Mouse (Mus musculus): Measurements from ENCODE around the gene Zfp593. TPM values are rescaled to one million over a fixed set of nuclear protein-coding genes. Genes with fewer than 3 reads are reported as not detected.

Zfp593 gene
- total RNA-seq (2023) = 10 to 100 TPM; 22.9 to 25.0 TPM

DNA sequence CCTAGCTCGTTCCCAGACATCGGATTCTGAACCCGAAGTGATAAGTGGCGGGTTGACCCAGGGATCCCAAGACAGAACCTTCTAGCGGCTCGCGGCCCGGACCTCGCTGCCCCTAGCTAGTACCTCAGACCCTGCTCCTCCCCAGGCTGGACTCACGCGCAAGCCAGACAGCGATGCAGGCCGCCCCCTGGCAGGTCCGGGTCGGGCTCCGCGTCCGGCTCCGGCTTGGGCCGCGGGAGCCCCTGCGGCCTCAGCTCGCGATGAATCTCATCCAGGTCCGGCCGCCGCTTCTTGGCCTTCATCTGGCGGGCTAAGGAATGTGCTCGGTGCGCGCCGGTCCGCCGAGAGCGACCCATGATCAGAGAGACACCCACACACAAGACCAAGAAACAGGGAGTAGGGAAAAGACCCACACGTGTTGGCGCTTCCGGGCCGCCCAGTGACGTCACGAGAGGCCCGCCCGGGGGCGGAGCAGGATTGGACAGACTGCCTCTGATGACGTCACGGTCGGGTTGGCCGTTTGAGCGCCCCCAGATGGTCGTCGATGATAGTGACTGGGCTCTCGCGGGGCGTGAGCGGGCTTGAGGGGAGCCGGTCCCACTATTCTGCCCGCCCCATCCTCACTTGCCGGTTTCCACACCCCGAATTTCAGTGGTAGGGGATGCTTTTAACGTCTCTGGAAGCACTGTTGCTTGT lies at the start of gene Zfp593:
Gene Zfp593, minus strand, starts transcription at position 445 of the 696 bp plus-strand sequence.

DNA sequence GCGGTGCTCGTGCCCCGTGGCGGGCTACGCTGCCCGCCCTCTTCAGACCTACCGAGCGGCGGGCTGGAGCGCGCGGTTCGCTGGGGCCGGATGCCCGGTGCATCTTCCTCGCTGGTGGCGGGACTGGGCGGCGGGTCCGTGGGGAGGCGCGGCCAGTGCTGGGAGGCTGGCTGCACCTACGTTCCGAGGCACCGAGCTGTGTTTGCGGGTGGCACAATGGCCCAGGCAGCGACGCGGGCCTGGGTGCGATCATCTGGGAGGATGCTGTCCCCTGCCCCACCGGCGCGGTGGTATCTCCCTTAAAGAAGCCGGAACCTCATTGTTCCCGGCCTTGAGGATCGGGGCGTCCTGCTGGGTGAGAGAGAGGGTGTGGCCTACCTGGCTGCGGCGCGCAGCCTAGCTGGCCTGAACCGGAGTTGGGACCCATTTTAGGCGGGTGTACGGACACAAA lies 42.2 kb upstream of the Zfp593 start, which contains the start of gene Pdik1l:
Gene Pdik1l, minus strand, starts transcription at position 321 of the 451 bp plus-strand sequence.

DNA sequence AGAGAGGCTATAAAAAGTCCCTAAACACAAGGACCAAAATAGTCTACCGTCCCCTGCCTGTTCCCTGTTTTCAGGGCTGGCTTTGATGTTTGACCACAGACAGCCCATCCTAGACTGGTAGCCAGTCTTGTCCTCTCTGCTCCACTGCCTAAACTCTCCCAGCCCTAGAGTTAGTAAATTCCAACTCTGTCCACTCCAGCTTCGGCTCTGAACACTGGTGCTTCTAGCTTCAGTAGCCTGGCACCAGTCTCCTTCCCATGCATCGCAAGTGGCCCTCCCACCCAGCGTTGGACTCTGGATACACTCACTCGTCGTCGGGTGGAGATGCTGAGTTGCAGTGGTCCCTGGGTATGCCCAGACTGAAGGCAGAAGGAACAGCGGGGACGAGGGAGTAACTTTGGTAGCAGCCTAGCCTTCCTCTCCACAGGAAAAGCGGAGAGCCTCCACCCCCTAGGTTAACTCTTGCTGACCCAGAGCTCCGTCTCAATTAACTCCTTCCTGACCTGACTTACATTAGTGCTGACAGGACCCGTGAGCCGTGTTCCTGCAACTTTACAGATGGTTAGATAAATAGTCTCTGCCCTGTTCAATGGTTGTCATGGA lies 8.4 kb upstream of the Zfp593 start, which contains the start of gene Grrp1:
Gene Grrp1, minus strand, starts transcription at position 385 of the 603 bp plus-strand sequence.

DNA sequence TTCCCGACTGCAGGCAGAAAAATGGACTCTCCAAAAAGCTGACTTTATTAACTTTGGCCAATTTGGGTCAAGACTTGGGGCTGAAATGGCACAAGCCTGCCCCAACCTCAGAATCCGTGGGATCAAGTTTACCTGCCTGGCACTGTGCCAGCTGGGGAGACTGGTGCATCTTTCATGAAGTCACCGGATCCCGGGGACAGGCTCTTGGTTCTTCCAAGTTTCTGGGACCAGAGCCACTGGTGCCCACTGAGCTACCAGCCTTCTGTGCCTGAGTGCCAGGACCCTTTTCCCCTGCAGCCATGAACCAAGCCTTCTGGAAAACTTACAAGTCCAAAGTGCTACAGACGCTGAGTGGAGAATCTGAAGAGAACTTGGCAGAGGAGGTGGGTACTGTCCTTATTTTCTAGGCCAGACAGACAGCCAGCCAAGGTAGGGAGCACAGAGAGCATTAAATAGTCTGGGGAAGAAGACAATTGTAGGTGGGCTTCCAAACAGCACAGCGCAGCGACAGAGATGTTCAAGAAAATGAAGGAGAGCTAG lies 1.4 kb upstream of the Zfp593 start, which contains the start of gene Gm30191:
Gene Gm30191, plus strand, starts transcription at position 217 of the 540 bp plus-strand sequence.

DNA sequence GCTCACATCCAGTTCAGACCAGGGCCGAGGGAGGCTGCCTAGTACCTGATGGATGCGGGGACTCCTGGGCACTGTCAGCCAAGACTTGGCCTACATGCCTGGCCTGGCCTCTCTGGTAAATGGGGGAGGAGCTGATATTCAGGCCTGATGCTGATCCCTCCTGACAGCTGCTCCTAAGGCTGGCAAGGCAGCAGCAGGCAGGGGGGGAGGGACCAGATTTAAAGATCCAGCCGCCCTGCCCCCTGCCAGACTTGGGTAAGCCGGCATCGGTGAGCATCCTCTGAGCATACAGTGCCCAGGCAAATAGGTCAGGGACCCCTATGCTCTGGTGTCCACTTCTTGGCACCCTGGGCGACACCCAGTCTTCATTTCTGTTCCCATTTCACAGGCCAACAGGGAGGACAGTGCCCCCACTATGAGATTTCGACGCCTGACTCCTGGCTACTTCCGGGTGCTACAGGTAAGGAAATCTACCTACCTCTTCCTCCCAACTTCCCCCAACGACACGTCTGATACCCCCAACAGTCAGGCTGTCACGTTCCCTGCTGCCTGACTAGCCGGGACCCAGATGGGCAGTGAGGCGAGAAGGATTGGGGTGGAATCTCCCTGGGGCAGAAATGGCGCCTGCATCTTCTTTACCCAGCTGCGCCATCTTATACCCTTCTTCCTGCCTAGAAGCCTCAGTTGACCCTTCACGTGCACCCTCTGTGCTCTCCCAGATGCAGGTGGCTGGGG lies 1.7 kb downstream of the Zfp593 start, which contains the start of gene E130218I03Rik:
Gene E130218I03Rik, plus strand, starts transcription at position 147 of the 735 bp plus-strand sequence.

DNA sequence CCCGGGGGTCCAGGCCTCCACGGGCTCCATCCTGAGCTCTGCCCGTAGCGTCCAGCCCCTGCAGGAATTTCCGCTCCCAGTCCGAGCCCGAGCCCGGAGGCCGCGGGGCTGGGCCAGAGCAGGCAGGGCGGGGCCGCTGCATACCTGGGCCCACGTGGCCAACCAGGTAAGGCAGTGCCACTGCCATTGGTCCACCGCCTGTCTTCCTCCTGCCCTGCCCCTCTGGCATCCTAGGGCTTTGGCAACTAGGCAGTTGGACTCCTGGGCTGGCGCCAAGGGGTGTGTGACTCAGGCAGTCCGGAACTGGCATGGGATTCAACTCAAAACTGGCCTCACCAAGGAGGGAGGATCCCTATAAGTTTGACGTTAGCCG lies 7.1 kb downstream of the Zfp593 start, which contains the start of gene Cnksr1:
Gene Cnksr1, minus strand, starts transcription at position 121 of the 373 bp plus-strand sequence.

DNA sequence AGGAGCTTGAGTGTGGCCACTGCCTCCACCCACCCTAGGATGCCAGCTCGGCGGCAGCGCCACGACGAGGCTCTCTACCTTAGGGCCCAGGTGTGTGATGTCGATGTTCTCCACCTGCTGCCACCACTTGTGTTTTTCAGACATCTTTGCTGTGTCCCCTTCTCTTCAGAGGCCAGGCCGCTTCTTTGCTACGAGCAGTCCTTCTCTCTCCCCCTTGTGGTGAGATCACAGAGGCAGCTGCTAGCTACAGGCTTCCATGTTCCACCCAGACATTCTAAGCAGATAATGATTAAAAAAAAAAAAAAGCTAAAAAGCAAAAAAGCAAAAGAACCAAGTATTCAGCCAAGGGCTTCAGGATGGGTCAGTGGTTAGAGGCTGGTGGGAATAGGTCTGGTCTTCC lies 18.2 kb downstream of the Zfp593 start, which contains the start of gene Catsper4:
Gene Catsper4, minus strand, starts transcription at position 190 of the 400 bp plus-strand sequence.

DNA sequence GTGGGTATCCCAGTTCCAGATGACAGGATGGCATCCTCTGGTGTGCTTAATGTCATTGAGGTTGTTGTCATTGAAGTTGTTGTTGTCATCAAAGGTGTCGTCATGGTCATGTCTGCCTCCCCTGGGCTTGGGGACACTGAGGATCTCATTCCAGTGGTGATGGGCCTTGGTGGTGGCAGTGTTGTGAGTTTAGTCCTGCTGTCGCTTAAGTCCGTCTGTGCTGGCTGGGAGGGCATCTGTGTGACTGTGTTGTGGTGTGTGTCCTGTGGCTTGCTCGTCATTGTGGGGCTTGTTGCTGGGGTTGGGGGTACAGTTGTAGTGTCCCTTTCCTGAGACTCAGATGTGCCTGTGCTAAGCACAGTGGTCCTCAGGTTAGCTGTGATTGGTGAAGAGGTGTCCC lies 42.5 kb downstream of the Zfp593 start, which contains the start of gene Gm7534:
Gene Gm7534, minus strand, starts transcription at position 101 of the 400 bp plus-strand sequence.

Other genes with a start within 250 kb of the Zfp593 start
- gene Dhdds, start 244.7 kb downstream of the Zfp593 start, total RNA-seq (2023) = 10 to 100 TPM; 32.5 to 34.5 TPM
- gene Lin28a, start 226.8 kb downstream of the Zfp593 start, total RNA-seq (2023) = not detected
- gene Zfp683, start 191.8 kb downstream of the Zfp593 start, total RNA-seq (2023) = not detected
- 10 to 100 TPM in 1 of 2 experiments, 1 to 10 TPM in 1; 8.5 to 18.7 TPM for gene Crybg2, start 184.8 kb downstream of the Zfp593 start, total RNA-seq (2023)
- gene Cd52, start 150.5 kb downstream of the Zfp593 start, total RNA-seq (2023) = 1,000 to 10,000 TPM; 1,727 to 1,891 TPM
- gene Ubxn11, start 143.0 kb downstream of the Zfp593 start, total RNA-seq (2023) = 10 to 100 TPM; 35.7 to 54.9 TPM
- gene Sh3bgrl3, start 116.8 kb downstream of the Zfp593 start, total RNA-seq (2023) = 100 to 1,000 TPM; 629 to 698 TPM
- gene Cep85, start 58.5 kb downstream of the Zfp593 start, total RNA-seq (2023) = 10 to 100 TPM; 14.3 to 25.1 TPM
- gene Gm7534, start 42.6 kb downstream of the Zfp593 start, total RNA-seq (2023) = not detected
- gene Catsper4, start 18.2 kb downstream of the Zfp593 start, total RNA-seq (2023) = not detected
- not detected for gene Cnksr1, start 7.2 kb downstream of the Zfp593 start, total RNA-seq (2023)
- not detected for gene E130218I03Rik, start 1.9 kb downstream of the Zfp593 start, total RNA-seq (2023)
- not detected for gene Gm30191, start 1.3 kb upstream of the Zfp593 start, total RNA-seq (2023)
- not detected for gene Grrp1, start 8.5 kb upstream of the Zfp593 start, total RNA-seq (2023)
- gene Pdik1l, start 42.3 kb upstream of the Zfp593 start, total RNA-seq (2023) = 10 to 100 TPM; 16.2 to 17.3 TPM
- not detected for gene Trim63, start 69.5 kb upstream of the Zfp593 start, total RNA-seq (2023)
- not detected for gene Slc30a2, start 97.6 kb upstream of the Zfp593 start, total RNA-seq (2023)
- gene Extl1, start 138.3 kb upstream of the Zfp593 start, total RNA-seq (2023) = 1 to 10 TPM; 1.0 to 2.5 TPM
- gene Pafah2, start 150.7 kb upstream of the Zfp593 start, total RNA-seq (2023) = 1 to 10 TPM; 1.8 to 2.6 TPM
- gene Stmn1, start 222.7 kb upstream of the Zfp593 start, total RNA-seq (2023) = 10 to 100 TPM; 37.9 to 39.5 TPM